Mouse (Mus musculus): Measurements from ENCODE around the gene Cldn34b2. TPM values are rescaled to one million over a fixed set of nuclear protein-coding genes. Genes with fewer than 3 reads are reported as not detected.
"Not testable (repeated sequence)": the region's sequence is repeated elsewhere in the genome, so short reads cannot be mapped to it uniquely, and the experiment has no call there.

Gene Cldn34b2
- polyA plus RNA-seq, 1 experiment from 2014 or later, result not detected

DNA sequence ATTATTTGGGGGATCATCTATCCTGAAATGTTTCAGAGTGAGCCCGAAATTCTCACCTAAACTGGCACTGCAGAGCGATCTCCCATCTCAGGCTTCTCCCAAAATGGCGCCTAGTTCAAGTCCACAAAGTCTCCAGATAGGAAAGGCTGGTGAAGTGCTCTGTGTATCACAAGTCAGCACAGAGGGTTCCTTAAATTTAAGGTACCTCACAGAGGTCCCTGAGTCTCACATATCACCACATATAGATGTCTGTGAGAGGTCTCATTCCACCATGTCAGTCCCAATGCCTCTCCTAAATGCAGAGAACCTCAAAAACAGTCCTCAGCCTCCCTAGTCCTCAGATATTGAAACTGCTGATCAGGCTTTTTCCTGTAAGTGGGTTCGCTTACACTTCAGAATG, 34.6 kb downstream of the Cldn34b2 start, which contains the start of gene Magea2:
TSS of gene Magea2 (minus strand) at position 101 of the 400 bp plus-strand sequence.
- not testable (repeated sequence) for ATAC-seq (ENCODE audit: insufficient read depth, low FRiP score, low read depth); H3K27me3 ChIP-seq (replicated peaks); H3K4me2 ChIP-seq; H3K9me3 ChIP-seq; H3K4me1 ChIP-seq; H3K27ac ChIP-seq; H3K4me3 ChIP-seq (replicated peaks); H3K9ac ChIP-seq; H3K36me3 ChIP-seq
- 81% methylated on average over 4 of the region's 4 CpGs for WGBS

DNA sequence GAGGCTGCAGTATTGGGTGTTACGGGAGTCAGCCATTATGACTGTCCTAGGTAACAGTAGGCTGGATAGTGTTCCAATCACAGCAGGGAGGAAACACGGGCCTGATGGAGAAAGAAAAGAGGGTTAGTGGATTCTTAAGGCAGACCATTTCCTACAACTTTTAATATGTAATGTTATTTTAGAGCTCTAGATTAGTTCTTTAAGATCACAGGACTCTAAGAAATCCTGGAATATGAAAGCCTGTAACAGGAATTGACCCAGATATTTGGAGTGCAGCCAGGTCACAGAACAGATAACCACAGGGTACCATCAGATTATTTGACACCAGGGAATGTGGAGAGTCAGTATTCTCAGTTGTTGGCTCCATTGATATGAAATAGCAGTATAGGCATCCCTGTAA, 38.5 kb downstream of the Cldn34b2 start, which contains the start of gene Magea1:
TSS of gene Magea1 (minus strand) at position 101 of the 400 bp plus-strand sequence.
- no CpG with 5 or more reads among the region's 2 CpGs for WGBS
- not testable (repeated sequence) for H3K36me3 ChIP-seq

More for the DNA sequence above, 38.5 kb downstream of the Cldn34b2 start, which contains the start of gene Magea1:
- not testable (repeated sequence) for H3K9ac ChIP-seq; H3K4me3 ChIP-seq (replicated peaks); ATAC-seq (ENCODE audit: insufficient read depth, low FRiP score, low read depth); H3K27ac ChIP-seq; H3K9me3 ChIP-seq; H3K27me3 ChIP-seq (replicated peaks); H3K4me1 ChIP-seq; H3K4me2 ChIP-seq

Other genes with a start within 250 kb of the Cldn34b2 start
- not detected in 2 replicates for gene Cldn34b1, start 238.1 kb downstream of the Cldn34b2 start, polyA plus RNA-seq (2015; fragmentation: Nextera tagmentation; extraction: Ambion mirVana)
- not detected in 2 replicates for gene Magea6, start 192.4 kb downstream of the Cldn34b2 start, polyA plus RNA-seq (2015; fragmentation: Nextera tagmentation; extraction: Ambion mirVana)
- gene Magea3, start 178.9 kb downstream of the Cldn34b2 start, polyA plus RNA-seq (2015; fragmentation: Nextera tagmentation; extraction: Ambion mirVana), result not detected in 2 replicates
- gene Magea8, start 132.6 kb downstream of the Cldn34b2 start, polyA plus RNA-seq (2015; fragmentation: Nextera tagmentation; extraction: Ambion mirVana), result not detected in 2 replicates
- not detected in 2 replicates for gene Magea5, start 65.3 kb downstream of the Cldn34b2 start, polyA plus RNA-seq (2015; fragmentation: Nextera tagmentation; extraction: Ambion mirVana)
- gene Magea1, start 38.6 kb downstream of the Cldn34b2 start, polyA plus RNA-seq (2015; fragmentation: Nextera tagmentation; extraction: Ambion mirVana), result not detected in 2 replicates
- 0.10 TPM in 1 of 2 replicates, not detected in the other for gene Magea2, start 34.7 kb downstream of the Cldn34b2 start, polyA plus RNA-seq (2015; fragmentation: Nextera tagmentation; extraction: Ambion mirVana)
- 185 and 195 TPM in 2 replicates for gene Sat1, start 88.0 kb upstream of the Cldn34b2 start, polyA plus RNA-seq (2015; fragmentation: Nextera tagmentation; extraction: Ambion mirVana)
- 34.0 and 35.1 TPM in 2 replicates for gene Acot9, start 134.0 kb upstream of the Cldn34b2 start, polyA plus RNA-seq (2015; fragmentation: Nextera tagmentation; extraction: Ambion mirVana)
- gene Prdx4, start 212.3 kb upstream of the Cldn34b2 start, polyA plus RNA-seq (2015; fragmentation: Nextera tagmentation; extraction: Ambion mirVana), result 288 and 317 TPM in 2 replicates

Data from stomach, embryonic 15.5 days (tissue).